8 mouse cellular contexts compared by ENCODE assay signal in the genomic region with DNA sequence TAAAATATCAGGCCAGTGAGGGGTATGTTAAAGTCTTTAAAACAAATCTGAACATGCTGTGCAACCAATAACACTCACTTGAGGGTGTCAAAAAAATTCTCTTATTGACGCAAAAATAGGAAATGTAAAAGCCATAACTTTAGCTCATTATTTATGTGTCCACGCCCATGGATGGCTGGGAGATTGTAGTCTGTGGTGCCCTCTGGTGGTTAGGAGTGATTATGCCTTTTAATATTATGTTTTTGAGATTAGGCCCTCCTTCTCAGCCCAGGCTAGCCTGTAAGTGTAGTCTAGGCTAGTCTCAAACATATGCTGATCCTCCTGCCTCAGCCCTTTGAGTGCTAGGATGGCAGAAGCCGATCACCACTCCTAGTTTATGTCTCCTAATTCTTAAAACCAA.
DNase-seq lines count a peak whose midpoint lies in the region; ATAC-seq lines count a peak whose summit lies in the region.

No protein-coding gene starts in this region.

- H3K4me1 ChIP-seq in heart, embryonic 11.5 days (ENCODE audit: control insufficient read depth, insufficient read depth, low read length), result no peaks in the 10 kb centered on the region
- H3K4me1 ChIP-seq in forebrain, embryonic 10.5 days, result 0 out of 2 replicates have a peak, but pooled peaks cover 9% of the 10 kb centered on the region

- WGBS in heart, embryonic 11.5 days (ENCODE audit: insufficient replicate concordance), result 80% methylated on average over 3 of the region's 3 CpGs
- 92% methylated on average over 3 of the region's 3 CpGs for WGBS in forebrain, embryonic 10.5 days

- H3K27me3 ChIP-seq in heart, embryonic 11.5 days (ENCODE audit: control insufficient read depth, insufficient read depth, low read length), result no peaks in the 10 kb centered on the region
- H3K27me3 ChIP-seq in forebrain, embryonic 10.5 days (ENCODE audit: poor library complexity, severe bottlenecking), result no peaks in the 10 kb centered on the region

- H3K27ac ChIP-seq in heart, embryonic 11.5 days (ENCODE audit: low read depth, low read length), result no peak overlapping the region
- no peak overlapping the region for H3K27ac ChIP-seq in forebrain, embryonic 10.5 days

- no peak overlapping the region for H3K9ac ChIP-seq in heart, embryonic 11.5 days (ENCODE audit: low read depth, low read length)

- H3K4me3 ChIP-seq in heart, embryonic 11.5 days (ENCODE audit: low read depth, low read length), result no peak overlapping the region
- no peak overlapping the region for H3K4me3 ChIP-seq in forebrain, embryonic 10.5 days

- peak; percentile 48 for DNase-seq in heart, adult 8-10 months (ENCODE audit: low spot score)
- DNase-seq in thymus, postnatal 0 days (ENCODE audit: low spot score), result peak; percentile 32
- DNase-seq in thymus, adult 18-20 months, result no peak
- peak; percentile 23 for DNase-seq in thymus, postnatal 4 days
- no peak for DNase-seq in forebrain, embryonic 10.5 days (ENCODE audit: extremely low spot score, low spot score)
- DNase-seq in kidney, adult 18-20 months, result no peak

- no peak for ATAC-seq in heart, embryonic 11.5 days (replicated peaks; ENCODE audit: insufficient number of reproducible peaks, low FRiP score, low TSS enrichment)
- peak; percentile 78 for ATAC-seq in granulocyte monocyte progenitor cell, adult 5-6 weeks (replicated peaks; ENCODE audit: poor library complexity, severe bottlenecking)

- H3K36me3 ChIP-seq in heart, embryonic 11.5 days (ENCODE audit: control insufficient read depth, insufficient read depth, low read length), result no peaks in the 10 kb centered on the region
- H3K36me3 ChIP-seq in forebrain, embryonic 10.5 days (replicated peaks), result no peaks in the 10 kb centered on the region

- no peak overlapping the region for H3K4me2 ChIP-seq in heart, embryonic 11.5 days

- no peaks in the 10 kb centered on the region for H3K9me3 ChIP-seq in heart, embryonic 11.5 days (replicated peaks; ENCODE audit: control insufficient read depth, low read length)
- no peaks in the 10 kb centered on the region for H3K9me3 ChIP-seq in forebrain, embryonic 10.5 days

Comparison
In these comparisons a context has a peak if more than half of its experiments do, and no peak if none do; other contexts are left out.
1. DNase-seq: peak in heart, adult 8-10 months (single experiment), thymus, postnatal 0 days (single experiment) and thymus, postnatal 4 days (single experiment); none in thymus, adult 18-20 months (0 of 2), forebrain, embryonic 10.5 days (single experiment) and kidney, adult 18-20 months (single experiment).